Mouse (Mus musculus): ENCODE results near the gene Bhmt. TPM values are rescaled to one million over a fixed set of nuclear protein-coding genes. Genes with fewer than 3 reads are reported as not detected.
"Not testable (repeated sequence)": the region's sequence is repeated elsewhere in the genome, so short reads cannot be mapped to it uniquely, and the experiment has no call there.

Bhmt gene
- polyA plus RNA-seq, 1 experiment from 2014 or later: 5.7 TPM

- Histone ChIP-seq H3K9me3 (replicated peaks; ENCODE audit: control insufficient read depth, low read length) (no peaks in the 10 kb centered on the region), H3K4me1 (ENCODE audit: control insufficient read depth, insufficient read depth, low read length) (no peaks in the 10 kb centered on the region), H3K4me2 (ENCODE audit: low read depth, low read length) (no peak overlapping the region), H3K9ac (ENCODE audit: low read length) (no peak overlapping the region), H3K4me3 (replicated peaks; ENCODE audit: low read length) (no peak overlapping the region), H3K36me3 (ENCODE audit: control insufficient read depth, insufficient read depth, low read length) (no peaks in the 10 kb centered on the region), H3K27ac (ENCODE audit: low read length) (no peak overlapping the region), H3K27me3 (ENCODE audit: control insufficient read depth, insufficient read depth, low read length) (no peaks in the 10 kb centered on the region)
- WGBS: 59% methylated on average over 4 of the region's 4 CpGs
- ATAC-seq (ENCODE audit: insufficient read depth, low FRiP score): no peak
These were observed 24.0 kb downstream of the Bhmt start for GRCm38 (mm10) chr13:93613771-93614170.

DNA sequence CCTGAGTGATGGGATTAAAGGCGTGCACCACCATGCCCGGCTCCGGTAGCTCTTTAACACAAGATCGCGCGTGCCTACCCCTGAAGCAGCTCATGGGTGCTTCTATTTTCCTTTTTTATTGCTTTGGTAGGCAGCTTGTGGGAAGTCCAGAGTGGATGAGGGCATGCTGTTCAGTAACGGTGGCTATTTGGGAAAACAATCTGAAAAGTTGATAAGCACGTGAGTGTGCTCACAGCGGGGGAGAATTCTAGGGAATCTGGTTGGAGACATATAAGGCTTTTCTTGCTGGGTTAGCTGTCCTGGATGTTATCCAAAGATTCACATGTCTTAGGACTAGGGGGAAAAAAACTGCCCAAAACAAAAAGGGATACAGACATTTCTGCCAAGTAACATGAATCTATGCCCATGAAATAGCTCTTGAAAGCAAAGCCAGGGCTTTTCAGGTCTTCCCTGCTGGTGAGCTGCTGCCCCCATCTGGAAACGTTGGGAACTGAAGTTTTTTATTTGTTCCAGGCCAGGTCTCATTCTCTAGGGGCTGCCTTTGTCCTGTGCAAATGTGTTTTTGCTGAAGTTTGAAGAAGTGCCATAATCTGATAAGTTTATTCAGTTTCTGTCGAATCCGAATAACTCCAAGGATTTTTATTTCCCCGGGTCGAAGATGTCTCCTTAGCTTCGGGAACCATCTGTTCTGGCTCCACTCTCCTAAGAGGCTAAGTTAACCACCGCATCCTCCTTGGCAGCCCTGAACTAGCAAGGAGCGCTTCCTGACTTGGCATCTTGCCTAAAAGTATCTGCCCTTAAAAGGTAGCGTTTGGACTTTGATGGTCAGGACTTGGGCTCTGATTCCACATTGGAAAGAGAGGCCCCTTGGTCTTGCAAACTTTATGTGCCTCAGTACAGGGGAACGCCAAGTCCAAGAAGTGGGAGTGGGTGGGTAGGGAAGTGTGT is 24.8 kb downstream of the Bhmt start:
- Histone ChIP-seq H3K36me3 (ENCODE audit: control insufficient read depth, insufficient read depth, low read length) (no peaks in the 10 kb centered on the region), H3K4me1 (ENCODE audit: control insufficient read depth, insufficient read depth, low read length) (no peaks in the 10 kb centered on the region), H3K9ac (ENCODE audit: low read length) (no peak overlapping the region), H3K27ac (ENCODE audit: low read length) (peak overlapping the region; percentile 55; the same call in 1 of the 2 replicates), H3K4me3 (replicated peaks; ENCODE audit: low read length) (no peak overlapping the region), H3K9me3 (replicated peaks; ENCODE audit: control insufficient read depth, low read length) (no peaks in the 10 kb centered on the region), H3K27me3 (ENCODE audit: control insufficient read depth, insufficient read depth, low read length) (no peaks in the 10 kb centered on the region), H3K4me2 (ENCODE audit: low read depth, low read length) (no peak overlapping the region; the same call in 1 of the 2 replicates)
- ATAC-seq (ENCODE audit: insufficient read depth, low FRiP score): peak; percentile 74
- 45% methylated on average over 19 of the region's 19 CpGs for WGBS

DNA sequence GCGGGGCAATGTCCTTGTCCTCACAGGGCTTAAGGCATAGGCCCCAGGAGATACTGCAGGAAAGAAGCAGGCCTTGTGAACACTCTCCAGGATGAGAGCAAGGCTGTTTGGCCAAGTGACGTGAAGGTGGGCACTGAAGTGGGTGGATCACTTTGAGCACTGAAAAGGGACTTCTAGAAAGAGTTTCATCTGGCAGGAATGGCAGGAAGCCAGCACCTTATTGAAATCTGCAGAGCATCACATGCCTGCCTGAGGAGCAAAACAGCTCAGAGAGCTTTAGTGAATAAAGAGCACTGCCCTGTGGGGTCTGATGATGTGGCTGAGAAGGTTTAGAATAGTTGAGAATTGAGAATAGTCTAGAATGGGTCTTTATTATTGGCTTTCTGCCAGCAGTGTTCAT is 29.3 kb downstream of the Bhmt start:
- ATAC-seq (ENCODE audit: insufficient read depth, low FRiP score): no peak
- Histone ChIP-seq H3K36me3 (ENCODE audit: control insufficient read depth, insufficient read depth, low read length) (no peaks in the 10 kb centered on the region), H3K27me3 (ENCODE audit: control insufficient read depth, insufficient read depth, low read length) (no peaks in the 10 kb centered on the region), H3K9me3 (replicated peaks; ENCODE audit: control insufficient read depth, low read length) (no peaks in the 10 kb centered on the region), H3K4me2 (ENCODE audit: low read depth, low read length) (no peak overlapping the region), H3K4me1 (ENCODE audit: control insufficient read depth, insufficient read depth, low read length) (no peaks in the 10 kb centered on the region), H3K9ac (ENCODE audit: low read length) (no peak overlapping the region), H3K4me3 (replicated peaks; ENCODE audit: low read length) (no peak overlapping the region), H3K27ac (ENCODE audit: low read length) (no peak overlapping the region)
- WGBS: 85% methylated on average over 2 of the region's 2 CpGs

GRCm38 (mm10) chr13:93607701-93608100 is 30.1 kb downstream of the Bhmt start:
- Histone ChIP-seq H3K9ac (ENCODE audit: low read length) (no peak overlapping the region), H3K27me3 (ENCODE audit: control insufficient read depth, insufficient read depth, low read length) (no peaks in the 10 kb centered on the region), H3K4me3 (replicated peaks; ENCODE audit: low read length) (no peak overlapping the region), H3K4me1 (ENCODE audit: control insufficient read depth, insufficient read depth, low read length) (no peaks in the 10 kb centered on the region), H3K36me3 (ENCODE audit: control insufficient read depth, insufficient read depth, low read length) (no peaks in the 10 kb centered on the region), H3K27ac (ENCODE audit: low read length) (no peak overlapping the region), H3K9me3 (replicated peaks; ENCODE audit: control insufficient read depth, low read length) (no peaks in the 10 kb centered on the region), H3K4me2 (ENCODE audit: low read depth, low read length) (no peak overlapping the region)
- WGBS: 92% methylated on average over 3 of the region's 3 CpGs
- no peak for ATAC-seq (ENCODE audit: insufficient read depth, low FRiP score)

GRCm38 (mm10) chr13:93606868-93607578 is 30.7 kb downstream of the Bhmt start:
- Histone ChIP-seq H3K27me3 (ENCODE audit: control insufficient read depth, insufficient read depth, low read length) (no peaks in the 10 kb centered on the region), H3K9me3 (replicated peaks; ENCODE audit: control insufficient read depth, low read length) (no peaks in the 10 kb centered on the region), H3K4me1 (ENCODE audit: control insufficient read depth, insufficient read depth, low read length) (no peaks in the 10 kb centered on the region), H3K36me3 (ENCODE audit: control insufficient read depth, insufficient read depth, low read length) (no peaks in the 10 kb centered on the region), H3K4me2 (ENCODE audit: low read depth, low read length) (no peak overlapping the region), H3K9ac (ENCODE audit: low read length) (no peak overlapping the region), H3K4me3 (replicated peaks; ENCODE audit: low read length) (no peak overlapping the region), H3K27ac (ENCODE audit: low read length) (no peak overlapping the region)
- WGBS: 77% methylated on average over 13 of the region's 13 CpGs
- no peak for ATAC-seq (ENCODE audit: insufficient read depth, low FRiP score)

GRCm38 (mm10) chr13:93604698-93605097 is 33.1 kb downstream of the Bhmt start:
- H3K36me3 ChIP-seq (ENCODE audit: control insufficient read depth, insufficient read depth, low read length): no peaks in the 10 kb centered on the region
- no peak overlapping the region for H3K9ac ChIP-seq (ENCODE audit: low read length)
- no peaks in the 10 kb centered on the region for H3K9me3 ChIP-seq (replicated peaks; ENCODE audit: control insufficient read depth, low read length)
- H3K27me3 ChIP-seq (ENCODE audit: control insufficient read depth, insufficient read depth, low read length): no peaks in the 10 kb centered on the region
- no peak overlapping the region for H3K4me3 ChIP-seq (replicated peaks; ENCODE audit: low read length)
- no peak for ATAC-seq (ENCODE audit: insufficient read depth, low FRiP score)
- 50% methylated on average over 4 of the region's 4 CpGs for WGBS
- H3K4me2 ChIP-seq (ENCODE audit: low read depth, low read length): no peak overlapping the region
- H3K4me1 ChIP-seq (ENCODE audit: control insufficient read depth, insufficient read depth, low read length): no peaks in the 10 kb centered on the region
- no peak overlapping the region for H3K27ac ChIP-seq (ENCODE audit: low read length)

DNA sequence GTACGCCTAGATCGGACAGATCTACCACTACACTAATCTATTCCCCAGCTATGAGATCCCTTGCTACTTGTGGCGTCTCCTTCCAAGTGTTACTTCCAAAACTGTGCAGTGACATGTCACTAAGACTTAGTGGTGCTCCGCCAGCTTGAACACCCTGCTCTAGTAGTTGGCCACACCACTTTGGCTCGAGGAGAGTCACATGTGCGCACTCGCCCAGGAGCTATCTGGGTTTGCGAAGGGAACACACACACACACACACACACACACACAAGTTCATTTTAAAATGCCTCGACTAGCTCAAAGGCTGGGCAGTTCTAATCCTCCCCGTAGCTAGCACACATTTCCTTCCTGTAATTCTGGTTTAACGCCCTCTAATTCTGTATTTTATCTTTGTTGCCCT is 36.2 kb downstream of the Bhmt start:
- no peak overlapping the region for H3K4me2 ChIP-seq (ENCODE audit: low read depth, low read length)
- no peak for ATAC-seq (ENCODE audit: insufficient read depth, low FRiP score)
- 76% methylated on average over 11 of the region's 11 CpGs for WGBS
- no peaks in the 10 kb centered on the region for H3K36me3 ChIP-seq (ENCODE audit: control insufficient read depth, insufficient read depth, low read length)
- H3K4me3 ChIP-seq (replicated peaks; ENCODE audit: low read length): no peak overlapping the region
- H3K27ac ChIP-seq (ENCODE audit: low read length): no peak overlapping the region
- H3K27me3 ChIP-seq (ENCODE audit: control insufficient read depth, insufficient read depth, low read length): no peaks in the 10 kb centered on the region
- H3K4me1 ChIP-seq (ENCODE audit: control insufficient read depth, insufficient read depth, low read length): no peaks in the 10 kb centered on the region
- H3K9ac ChIP-seq (ENCODE audit: low read length): no peak overlapping the region
- no peaks in the 10 kb centered on the region for H3K9me3 ChIP-seq (replicated peaks; ENCODE audit: control insufficient read depth, low read length)

GRCm38 (mm10) chr13:93593040-93593699 is 44.6 kb downstream of the Bhmt start:
- H3K9me3 ChIP-seq (replicated peaks; ENCODE audit: control insufficient read depth, low read length): no peaks in the 10 kb centered on the region
- WGBS: 72% methylated on average over 2 of the region's 2 CpGs
- no peak for ATAC-seq (ENCODE audit: insufficient read depth, low FRiP score)

DNA sequence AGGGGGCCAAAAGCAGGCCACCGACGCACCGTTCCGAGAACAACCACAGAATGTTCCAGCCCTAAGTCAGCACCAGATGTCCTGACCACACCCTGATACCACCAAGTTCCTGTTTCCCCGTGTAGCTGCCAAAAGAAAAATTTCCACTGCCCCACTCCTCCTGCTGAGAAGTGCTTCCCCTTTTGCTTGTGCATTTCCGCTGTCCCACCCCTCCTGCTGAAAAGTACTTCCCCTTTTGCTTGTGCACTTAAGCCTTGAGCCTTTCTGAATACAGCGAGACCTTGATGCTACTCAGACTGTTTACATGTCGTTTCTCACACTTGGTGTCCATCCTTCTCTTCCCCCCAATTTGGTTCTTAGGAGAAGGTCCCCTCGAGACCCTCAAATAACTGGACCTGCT is 55.2 kb downstream of the Bhmt start:
- not testable (repeated sequence) for H3K36me3 ChIP-seq (ENCODE audit: control insufficient read depth, insufficient read depth, low read length); ATAC-seq (ENCODE audit: insufficient read depth, low FRiP score); H3K4me1 ChIP-seq (ENCODE audit: control insufficient read depth, insufficient read depth, low read length); H3K27me3 ChIP-seq (ENCODE audit: control insufficient read depth, insufficient read depth, low read length); H3K4me2 ChIP-seq (ENCODE audit: low read depth, low read length); H3K27ac ChIP-seq (ENCODE audit: low read length); H3K9me3 ChIP-seq (replicated peaks; ENCODE audit: control insufficient read depth, low read length); H3K4me3 ChIP-seq (replicated peaks; ENCODE audit: low read length); H3K9ac ChIP-seq (ENCODE audit: low read length)
- WGBS: 89% methylated on average over 9 of the region's 9 CpGs

More at GRCm38 (mm10) chr13:93593040-93593699, 44.6 kb downstream of the Bhmt start:
- H3K27me3 ChIP-seq (ENCODE audit: control insufficient read depth, insufficient read depth, low read length): no peaks in the 10 kb centered on the region
- no peak overlapping the region for H3K4me3 ChIP-seq (replicated peaks; ENCODE audit: low read length)
- H3K4me2 ChIP-seq (ENCODE audit: low read depth, low read length): no peak overlapping the region
- no peaks in the 10 kb centered on the region for H3K4me1 ChIP-seq (ENCODE audit: control insufficient read depth, insufficient read depth, low read length)
- no peaks in the 10 kb centered on the region for H3K36me3 ChIP-seq (ENCODE audit: control insufficient read depth, insufficient read depth, low read length)
- H3K27ac ChIP-seq (ENCODE audit: low read length): no peak overlapping the region
- H3K9ac ChIP-seq (ENCODE audit: low read length): no peak overlapping the region

Data from stomach, embryonic 16.5 days (tissue).